Mouse (Mus musculus): Measurements from ENCODE around the gene Cdk5.

- TF ChIP-seq CTCF (IDR thresholded peaks at IDR 0.05; ENCODE audit: low read depth): no peak
- TF ChIP-seq EP300 (IDR thresholded peaks at IDR 0.05; ENCODE audit: low read depth): no peak
Observed at GRCm38 (mm10) chr5:24447624-24448298, 24.4 kb upstream of the Cdk5 start, which contains the start of gene Tmub1.

Data from liver, postnatal 0 days (tissue).